Mouse (Mus musculus): ENCODE measurements around the gene Sowahb.
"Not testable (repeated sequence)": the region's sequence is repeated elsewhere in the genome, so short reads cannot be mapped to it uniquely, and the experiment has no call there.

The Sowahb gene

DNA sequence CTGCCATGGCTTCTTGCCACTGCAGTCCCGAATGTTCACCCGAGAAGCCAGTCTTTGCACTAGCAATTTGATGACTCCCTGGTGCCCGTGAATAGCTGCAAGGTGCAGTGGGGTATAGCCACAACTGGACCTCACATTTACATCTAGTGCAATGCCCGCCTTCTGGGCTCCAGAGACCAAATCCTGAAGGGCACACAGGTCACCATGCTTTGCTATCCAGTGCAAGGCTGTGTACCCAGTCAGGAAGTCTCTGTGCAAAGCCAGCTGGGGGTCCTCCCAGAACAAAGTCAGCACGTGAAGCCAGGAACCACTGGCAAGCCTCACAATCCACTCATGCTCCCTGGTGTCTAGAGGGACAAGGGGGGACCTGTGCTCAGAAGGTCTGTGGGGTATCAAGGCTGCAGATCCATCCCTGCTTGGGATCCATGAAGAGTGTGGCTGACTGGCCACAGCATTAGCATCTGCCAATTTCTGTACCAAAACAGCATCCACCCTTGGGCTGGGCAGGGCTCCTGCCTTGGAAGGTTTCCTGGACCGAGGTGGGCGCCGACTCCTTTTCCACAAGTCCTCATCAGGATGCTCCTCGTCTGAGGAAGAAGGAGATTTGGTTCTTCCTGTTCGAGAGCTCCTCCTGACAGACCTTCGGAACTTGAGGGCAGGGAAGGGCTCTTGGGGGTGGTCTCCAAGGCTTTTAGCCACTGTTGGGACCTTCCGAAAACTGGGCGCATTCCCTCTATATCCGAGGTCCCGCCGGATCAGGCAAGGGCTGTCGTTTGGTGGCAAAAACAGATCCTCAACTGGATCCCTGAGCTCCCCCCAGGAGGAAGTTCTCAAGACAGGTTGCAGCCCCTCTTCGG is 1.8 kb downstream of the Sowahb start:
- no peak for DNase-seq (ENCODE audit: low spot score)

GRCm38 (mm10) chr5:93042031-93042430 is 2.8 kb downstream of the Sowahb start:
- no peak for DNase-seq (ENCODE audit: low spot score)

GRCm38 (mm10) chr5:93041276-93041675 is 3.5 kb downstream of the Sowahb start:
- no peak for DNase-seq (ENCODE audit: low spot score)

- DNase-seq (ENCODE audit: low spot score): no peak
These were observed 4.7 kb downstream of the Sowahb start for GRCm38 (mm10) chr5:93040095-93040494.

GRCm38 (mm10) chr5:93036254-93036653 is 8.6 kb downstream of the Sowahb start:
- DNase-seq (ENCODE audit: low spot score): no peak

GRCm38 (mm10) chr5:93035285-93035684 is 9.5 kb downstream of the Sowahb start:
- no peak for DNase-seq (ENCODE audit: low spot score)

DNA sequence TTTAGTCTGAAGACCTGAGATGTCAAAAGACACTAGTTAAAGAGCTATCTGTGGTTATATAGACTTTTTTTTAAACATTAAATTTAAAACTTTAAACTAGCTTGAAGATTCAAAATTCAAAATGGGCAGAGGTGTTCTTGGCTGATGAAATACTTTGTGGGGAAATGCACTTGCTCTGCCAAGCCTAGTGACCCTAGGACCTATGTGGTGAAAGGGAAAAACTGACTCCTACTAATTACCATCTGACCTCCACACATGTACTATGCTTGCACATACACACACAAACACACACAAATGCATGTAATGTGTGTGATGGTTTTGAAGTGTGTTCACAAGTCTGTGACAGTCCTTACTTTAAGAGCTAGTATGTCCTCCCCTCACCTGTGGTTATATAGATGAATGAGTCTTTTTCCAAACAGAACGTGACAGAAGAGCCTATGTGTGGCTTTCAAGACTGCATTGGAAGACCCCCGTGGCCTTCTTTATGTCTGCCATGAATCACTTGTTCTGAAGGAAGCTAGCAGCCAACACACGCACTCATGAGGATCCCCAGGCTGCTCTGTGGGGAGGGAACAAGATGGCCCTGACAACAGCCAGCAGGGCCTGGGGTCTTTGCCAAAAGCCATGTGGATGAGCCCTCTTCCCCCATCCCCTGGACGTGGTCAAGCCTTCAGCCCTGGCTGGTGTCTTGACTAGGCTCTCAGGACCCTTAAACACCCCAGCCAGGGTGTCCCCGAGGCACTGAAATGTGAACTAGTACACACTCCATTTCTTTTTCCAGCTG is 11.5 kb downstream of the Sowahb start:
- no peak for DNase-seq (ENCODE audit: low spot score)

DNA sequence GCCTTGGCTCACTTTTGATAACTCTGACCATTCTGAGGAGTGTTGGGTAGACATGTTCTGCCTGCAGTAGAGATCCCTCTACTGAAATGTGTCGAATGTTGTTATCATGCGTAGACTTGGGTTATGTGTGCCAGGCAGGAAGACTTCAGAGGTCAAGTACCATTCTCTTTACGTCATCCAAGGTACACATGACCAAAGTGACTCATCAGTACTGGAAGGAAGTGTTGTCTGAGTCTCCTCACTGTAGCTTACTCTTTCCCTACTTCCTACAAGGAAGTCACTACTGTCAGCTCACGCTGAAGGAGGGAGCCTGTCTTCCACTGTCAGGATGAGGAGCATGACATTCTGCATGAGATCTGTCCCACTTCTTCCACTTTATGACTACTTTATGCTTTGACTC is 12.2 kb downstream of the Sowahb start:
- no peak for DNase-seq (ENCODE audit: low spot score)

DNA sequence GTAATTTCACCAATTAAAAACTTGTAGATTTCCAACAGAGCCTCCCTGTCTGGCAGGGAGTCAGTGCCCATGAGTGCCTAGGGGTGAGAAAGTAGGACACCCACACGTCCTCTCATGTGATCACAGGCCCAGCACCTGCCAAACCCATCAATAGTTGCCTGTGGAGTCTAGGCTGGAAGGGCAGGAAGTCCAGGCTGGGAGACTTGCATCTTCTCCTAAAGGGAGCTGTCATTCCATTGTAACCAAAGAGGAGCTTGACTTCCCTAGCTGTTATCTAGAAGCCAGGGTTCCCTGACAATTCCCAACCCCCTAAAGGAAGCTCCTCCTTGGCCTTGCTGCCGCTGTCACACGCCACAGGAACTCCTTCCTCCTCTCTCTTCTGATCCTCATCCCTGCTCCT is 14.0 kb downstream of the Sowahb start:
- DNase-seq (ENCODE audit: low spot score): no peak

DNA sequence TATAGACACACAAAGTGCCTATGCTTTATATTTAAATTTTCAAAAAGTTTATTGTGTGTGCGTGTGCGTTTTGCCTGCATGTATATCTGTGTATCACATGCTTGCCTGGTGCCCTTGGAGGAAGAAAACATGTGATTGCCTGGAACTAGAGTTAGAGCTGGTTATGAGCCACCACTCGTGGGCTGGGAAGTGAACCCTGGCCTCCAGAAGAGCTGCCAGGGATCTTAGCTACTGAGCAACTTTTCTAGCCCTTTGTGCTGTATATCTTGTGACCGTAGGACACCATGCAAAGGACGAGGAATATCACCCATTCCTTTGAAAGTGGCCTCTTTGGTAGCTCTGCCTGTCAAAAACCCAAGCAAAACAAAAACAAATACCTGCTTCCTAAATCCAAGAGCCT is 14.4 kb downstream of the Sowahb start:
- no peak for DNase-seq (ENCODE audit: low spot score)

GRCm38 (mm10) chr5:93027120-93027675 is 17.6 kb downstream of the Sowahb start:
- no peak for DNase-seq (ENCODE audit: low spot score)

GRCm38 (mm10) chr5:93026437-93027119 is 18.2 kb downstream of the Sowahb start:
- DNase-seq (ENCODE audit: low spot score): peak; percentile 79

- peak; percentile 78 for DNase-seq (ENCODE audit: low spot score)
These were observed 20.0 kb downstream of the Sowahb start for GRCm38 (mm10) chr5:93024754-93025280.

GRCm38 (mm10) chr5:93022126-93022797 is 22.6 kb downstream of the Sowahb start:
- DNase-seq (ENCODE audit: low spot score): no peak

GRCm38 (mm10) chr5:93020024-93020666 is 24.7 kb downstream of the Sowahb start:
- DNase-seq (ENCODE audit: low spot score): no peak

GRCm38 (mm10) chr5:93019207-93019606 is 25.6 kb downstream of the Sowahb start:
- not testable (repeated sequence) for DNase-seq (ENCODE audit: low spot score)

- DNase-seq (ENCODE audit: low spot score): no peak
These were observed 27.1 kb downstream of the Sowahb start for GRCm38 (mm10) chr5:93017678-93018077.

GRCm38 (mm10) chr5:93008256-93008655 is 36.6 kb downstream of the Sowahb start:
- DNase-seq (ENCODE audit: low spot score): no peak

DNA sequence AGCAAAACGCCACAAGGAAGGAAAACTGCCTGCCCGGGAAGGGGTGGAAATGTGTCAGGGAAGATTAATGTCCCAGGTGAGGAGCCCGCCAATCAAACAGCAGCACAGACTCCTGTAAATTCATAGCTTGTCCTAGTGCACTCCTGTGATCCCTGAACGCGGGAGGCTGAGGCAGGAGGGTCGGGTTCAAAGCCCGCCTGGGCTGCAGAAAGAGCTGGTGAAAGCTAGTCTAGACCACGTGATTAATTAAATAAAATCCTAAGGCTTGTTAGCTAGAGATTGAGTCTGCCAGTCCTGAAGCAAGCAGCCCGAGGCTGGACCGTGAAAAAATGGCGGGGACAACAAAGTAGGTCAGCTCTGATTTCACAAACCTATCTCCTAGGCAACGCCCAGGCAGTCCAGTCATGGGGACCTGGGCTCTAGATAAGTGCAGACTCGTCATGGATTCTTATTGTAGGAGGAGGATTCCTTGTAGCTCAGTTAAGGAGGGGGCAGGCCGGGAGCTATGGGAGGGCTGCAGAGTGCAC is 38.9 kb downstream of the Sowahb start:
- peak; percentile 57 for DNase-seq (ENCODE audit: low spot score)

DNA sequence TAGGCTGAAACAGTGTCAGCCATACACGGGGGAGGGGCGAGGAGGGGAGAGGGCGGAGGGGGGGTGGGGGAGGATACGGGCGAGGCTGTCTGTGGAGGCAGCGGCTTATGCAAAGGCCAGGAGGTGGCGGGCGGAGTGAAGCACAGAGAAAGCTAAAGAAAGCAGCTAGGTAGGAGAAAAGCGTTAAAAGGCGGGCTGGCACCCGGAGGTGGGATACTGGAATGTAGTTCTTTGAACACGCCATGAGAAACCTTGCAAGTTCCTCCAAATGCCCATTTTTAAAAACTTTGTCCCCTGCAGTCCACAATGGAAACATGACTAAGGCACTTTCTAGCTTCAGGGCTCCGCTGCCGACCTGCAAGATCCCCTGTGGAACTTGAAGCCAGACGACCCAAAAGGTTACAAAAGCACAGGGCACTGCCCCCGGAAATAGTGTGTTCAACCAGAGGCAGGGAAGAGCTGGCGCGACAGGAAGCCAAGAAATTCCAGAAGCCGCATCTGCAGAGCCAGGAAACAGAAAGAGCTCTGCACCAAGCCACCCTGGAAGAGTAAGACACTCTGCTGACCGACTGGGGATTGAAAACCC is 39.5 kb downstream of the Sowahb start:
- peak; percentile 77 for DNase-seq (ENCODE audit: low spot score)
